Mouse (Mus musculus): ENCODE results near the gene Gm20388. TPM values are rescaled to one million over a fixed set of nuclear protein-coding genes. Genes with fewer than 3 reads are reported as not detected.

Gm20388 gene
- polyA plus RNA-seq, 1 experiment from 2014 or later, result not detected

GRCm38 (mm10) chr8:121946351-121946750 is 2035.7 kb downstream of the Gm20388 start:
- Histone ChIP-seq H3K9me3 (replicated peaks) (no peaks in the 10 kb centered on the region), H3K4me3 (replicated peaks) (no peak overlapping the region), H3K4me2 (no peak overlapping the region), H3K27ac (no peak overlapping the region), H3K4me1 (replicated peaks) (peaks cover 57% of the 10 kb centered on the region), H3K27me3 (no peaks in the 10 kb centered on the region), H3K36me3 (no peaks in the 10 kb centered on the region), H3K9ac (no peak overlapping the region)
- no peak for DNase-seq
- no peak for ATAC-seq (ENCODE audit: low read depth)
- WGBS (ENCODE audit: insufficient replicate concordance), result 79% methylated on average over 7 of the region's 7 CpGs

GRCm38 (mm10) chr8:121947047-121947752 is 2036.6 kb downstream of the Gm20388 start:
- Histone ChIP-seq H3K4me1 (replicated peaks) (peaks cover 66% of the 10 kb centered on the region), H3K9me3 (replicated peaks) (no peaks in the 10 kb centered on the region), H3K4me3 (replicated peaks) (peak overlapping the region; percentile 58), H3K4me2 (peak overlapping the region; percentile 79), H3K27ac (peak overlapping the region; percentile 90), H3K36me3 (0 out of 2 replicates have a peak, but pooled peaks cover under 1% of the 10 kb centered on the region), H3K27me3 (no peaks in the 10 kb centered on the region), H3K9ac (peak overlapping the region; percentile 77)
- ATAC-seq (ENCODE audit: low read depth) (no peak), DNase-seq (no peak)
- 30% methylated on average over 19 of the region's 19 CpGs for WGBS (ENCODE audit: insufficient replicate concordance)

GRCm38 (mm10) chr8:121947753-121948141 is 2037.1 kb downstream of the Gm20388 start:
- peak overlapping the region; percentile 90 for H3K27ac ChIP-seq
- H3K27me3 ChIP-seq, result no peaks in the 10 kb centered on the region
- H3K9me3 ChIP-seq (replicated peaks), result no peaks in the 10 kb centered on the region
- peak overlapping the region; percentile 58 for H3K4me3 ChIP-seq (replicated peaks)
- peak; percentile 55 for ATAC-seq (ENCODE audit: low read depth)
- H3K9ac ChIP-seq, result peak overlapping the region; percentile 77
- peaks cover 71% of the 10 kb centered on the region for H3K4me1 ChIP-seq (replicated peaks)
- peak; percentile 91 for DNase-seq
- peak overlapping the region; percentile 79 for H3K4me2 ChIP-seq
- H3K36me3 ChIP-seq, result 0 out of 2 replicates have a peak, but pooled peaks cover 6% of the 10 kb centered on the region
- under 1% methylated on average over 18 of the region's 18 CpGs for WGBS (ENCODE audit: insufficient replicate concordance)

GRCm38 (mm10) chr8:121948321-121949145 is 2037.9 kb downstream of the Gm20388 start:
- H3K36me3 ChIP-seq, result peaks cover 13% of the 10 kb centered on the region
- no peaks in the 10 kb centered on the region for H3K27me3 ChIP-seq
- no peaks in the 10 kb centered on the region for H3K9me3 ChIP-seq (replicated peaks)
- ATAC-seq (ENCODE audit: low read depth) (no peak), DNase-seq (peak; percentile 29)
- peaks cover 73% of the 10 kb centered on the region for H3K4me1 ChIP-seq (replicated peaks)
- H3K27ac ChIP-seq, result peak overlapping the region; percentile 90
- H3K4me2 ChIP-seq, result peak overlapping the region; percentile 79
- peak overlapping the region; percentile 58 for H3K4me3 ChIP-seq (replicated peaks)
- WGBS (ENCODE audit: insufficient replicate concordance), result 54% methylated on average over 19 of the region's 19 CpGs
- H3K9ac ChIP-seq, result peak overlapping the region; percentile 77

- WGBS (ENCODE audit: insufficient replicate concordance), result 46% methylated on average over 6 of the region's 6 CpGs
- Histone ChIP-seq H3K4me1 (replicated peaks) (peaks cover 76% of the 10 kb centered on the region), H3K36me3 (peaks cover 21% of the 10 kb centered on the region)
Observed at GRCm38 (mm10) chr8:121949222-121949800, 2038.7 kb downstream of the Gm20388 start, which contains the start of gene Banp. Gene Banp (plus strand): TSS chr8:121949750.

GRCm38 (mm10) chr8:121949941-121950748 is 2039.5 kb downstream of the Gm20388 start:
- Histone ChIP-seq H3K9me3 (replicated peaks) (no peaks in the 10 kb centered on the region), H3K36me3 (peaks cover 30% of the 10 kb centered on the region), H3K27me3 (no peaks in the 10 kb centered on the region), H3K4me3 (replicated peaks) (peak overlapping the region; percentile 91), H3K27ac (peak overlapping the region; percentile 97), H3K9ac (peak overlapping the region; percentile 99), H3K4me2 (peak overlapping the region; percentile 93), H3K4me1 (replicated peaks) (peaks cover 79% of the 10 kb centered on the region)
- ATAC-seq (ENCODE audit: low read depth) (peak; percentile 92), DNase-seq (peak; percentile 97)
- WGBS (ENCODE audit: insufficient replicate concordance), result under 1% methylated on average over 66 of the region's 66 CpGs

More at GRCm38 (mm10) chr8:121949222-121949800, 2038.7 kb downstream of the Gm20388 start, which contains the start of gene Banp:
- H3K4me2 ChIP-seq, result peak within 1 kb of the TSS; percentile 93
- H3K9ac ChIP-seq, result peak within 1 kb of the TSS; percentile 99
- H3K9me3 ChIP-seq (replicated peaks), result no peaks in the 10 kb centered on the region
- H3K27ac ChIP-seq, result peak within 1 kb of the TSS; percentile 97
- peak within 1 kb of the TSS; percentile 91 for H3K4me3 ChIP-seq (replicated peaks)
- H3K27me3 ChIP-seq, result no peaks in the 10 kb centered on the region
- ATAC-seq (ENCODE audit: low read depth) (no peak), DNase-seq (no peak)

GRCm38 (mm10) chr8:121950749-121951655 is 2040.4 kb downstream of the Gm20388 start:
- H3K4me2 ChIP-seq, result peak overlapping the region; percentile 93
- H3K27me3 ChIP-seq, result no peaks in the 10 kb centered on the region
- DNase-seq (peak; percentile 36), ATAC-seq (ENCODE audit: low read depth) (no peak)
- peaks cover 85% of the 10 kb centered on the region for H3K4me1 ChIP-seq (replicated peaks)
- under 1% methylated on average over 85 of the region's 97 CpGs for WGBS (ENCODE audit: insufficient replicate concordance)
- peak overlapping the region; percentile 97 for H3K27ac ChIP-seq
- peak overlapping the region; percentile 91 for H3K4me3 ChIP-seq (replicated peaks)
- peaks cover 37% of the 10 kb centered on the region for H3K36me3 ChIP-seq
- H3K9me3 ChIP-seq (replicated peaks), result no peaks in the 10 kb centered on the region
- H3K9ac ChIP-seq, result peak overlapping the region; percentile 99

- WGBS (ENCODE audit: insufficient replicate concordance), result 10% methylated on average over 7 of the region's 7 CpGs
- H3K9me3 ChIP-seq (replicated peaks), result no peaks in the 10 kb centered on the region
- DNase-seq (no peak), ATAC-seq (ENCODE audit: low read depth) (no peak)
- peaks cover 85% of the 10 kb centered on the region for H3K4me1 ChIP-seq (replicated peaks)
- peak overlapping the region; percentile 91 for H3K4me3 ChIP-seq (replicated peaks)
- H3K9ac ChIP-seq, result peak overlapping the region; percentile 99
- peak overlapping the region; percentile 97 for H3K27ac ChIP-seq
- no peaks in the 10 kb centered on the region for H3K27me3 ChIP-seq
- H3K36me3 ChIP-seq, result peaks cover 42% of the 10 kb centered on the region
- H3K4me2 ChIP-seq, result peak overlapping the region; percentile 93
Observed at GRCm38 (mm10) chr8:121951656-121952009, 2041.0 kb downstream of the Gm20388 start.

GRCm38 (mm10) chr8:121952122-121952521 is 2041.5 kb downstream of the Gm20388 start:
- H3K27me3 ChIP-seq, result no peaks in the 10 kb centered on the region
- peak overlapping the region; percentile 99 for H3K9ac ChIP-seq
- peak overlapping the region; percentile 93 for H3K4me2 ChIP-seq
- DNase-seq (no peak), ATAC-seq (ENCODE audit: low read depth) (no peak)
- H3K9me3 ChIP-seq (replicated peaks), result no peaks in the 10 kb centered on the region
- peaks cover 46% of the 10 kb centered on the region for H3K36me3 ChIP-seq
- H3K4me3 ChIP-seq (replicated peaks), result peak overlapping the region; percentile 91
- H3K27ac ChIP-seq, result peak overlapping the region; percentile 97
- peaks cover 85% of the 10 kb centered on the region for H3K4me1 ChIP-seq (replicated peaks)

GRCm38 (mm10) chr8:121952800-121953199 is 2042.2 kb downstream of the Gm20388 start:
- DNase-seq, result no peak
- Histone ChIP-seq H3K9me3 (replicated peaks) (no peaks in the 10 kb centered on the region), H3K9ac (peak overlapping the region; percentile 99; the same call in 1 of the 2 replicates), H3K4me2 (peak overlapping the region; percentile 93), H3K27ac (peak overlapping the region; percentile 97; the same call in 1 of the 2 replicates), H3K4me1 (replicated peaks) (peaks cover 84% of the 10 kb centered on the region), H3K4me3 (replicated peaks) (peak overlapping the region; percentile 91), H3K27me3 (no peaks in the 10 kb centered on the region), H3K36me3 (peaks cover 48% of the 10 kb centered on the region)
- ATAC-seq (ENCODE audit: low read depth), result no peak
- 66% methylated on average over 7 of the region's 7 CpGs for WGBS (ENCODE audit: insufficient replicate concordance)

Data from liver, embryonic 13.5 days (tissue).